Mouse (Mus musculus): Measurements from ENCODE around the gene Poc1b. TPM values are rescaled to one million over a fixed set of nuclear protein-coding genes. Genes with fewer than 3 reads are reported as not detected.

The Poc1b gene
- polyA plus RNA-seq, 1 experiment from 2014 or later, result 15.8 TPM

GRCm38 (mm10) chr10:99081569-99081990 is 25.3 kb upstream of the Poc1b start:
- Histone ChIP-seq H3K4me2 (ENCODE audit: low read length) (no peak overlapping the region), H3K4me1 (replicated peaks; ENCODE audit: insufficient read depth, low read length) (no peaks in the 10 kb centered on the region), H3K9ac (ENCODE audit: low read depth, low read length) (no peak overlapping the region), H3K27me3 (ENCODE audit: insufficient read depth, low read length) (no peaks in the 10 kb centered on the region), H3K9me3 (replicated peaks; ENCODE audit: low read length) (no peaks in the 10 kb centered on the region), H3K27ac (no peak overlapping the region), H3K36me3 (ENCODE audit: insufficient read depth, low read length) (no peaks in the 10 kb centered on the region), H3K4me3 (replicated peaks; ENCODE audit: low read depth, low read length) (no peak overlapping the region)
- 85% methylated on average over 10 of the region's 10 CpGs for WGBS
- DNase-seq (ENCODE audit: low spot score) (no peak), ATAC-seq (replicated peaks; ENCODE audit: low FRiP score, low read depth) (no peak)
- no peak for TF ChIP-seq CTCF (IDR thresholded peaks at IDR 0.05; ENCODE audit: low read depth)

GRCm38 (mm10) chr10:99083431-99084003 is 23.3 kb upstream of the Poc1b start:
- TF ChIP-seq CTCF (IDR thresholded peaks at IDR 0.05; ENCODE audit: low read depth), result no peak
- ATAC-seq (replicated peaks; ENCODE audit: low FRiP score, low read depth) (no peak), DNase-seq (ENCODE audit: low spot score) (no peak)
- Histone ChIP-seq H3K9me3 (replicated peaks; ENCODE audit: low read length) (no peaks in the 10 kb centered on the region), H3K27ac (no peak overlapping the region), H3K4me2 (ENCODE audit: low read length) (no peak overlapping the region), H3K9ac (ENCODE audit: low read depth, low read length) (no peak overlapping the region), H3K4me1 (replicated peaks; ENCODE audit: insufficient read depth, low read length) (no peaks in the 10 kb centered on the region), H3K4me3 (replicated peaks; ENCODE audit: low read depth, low read length) (no peak overlapping the region), H3K27me3 (ENCODE audit: insufficient read depth, low read length) (no peaks in the 10 kb centered on the region), H3K36me3 (ENCODE audit: insufficient read depth, low read length) (no peaks in the 10 kb centered on the region)
- 81% methylated on average over 14 of the region's 14 CpGs for WGBS

- 45% methylated on average over 23 of the region's 23 CpGs for WGBS
- peak; percentile 95 for TF ChIP-seq CTCF (IDR thresholded peaks at IDR 0.05; ENCODE audit: low read depth)
These were observed 22.2 kb upstream of the Poc1b start for GRCm38 (mm10) chr10:99084397-99085239.

GRCm38 (mm10) chr10:99085240-99085587 is 21.6 kb upstream of the Poc1b start:
- no peaks in the 10 kb centered on the region for H3K4me1 ChIP-seq (replicated peaks; ENCODE audit: insufficient read depth, low read length)
- peak overlapping the region; percentile 12; the same call in 1 of the 2 replicates for H3K4me2 ChIP-seq (ENCODE audit: low read length)
- no peak for ATAC-seq (replicated peaks; ENCODE audit: low FRiP score, low read depth)
- H3K4me3 ChIP-seq (replicated peaks; ENCODE audit: low read depth, low read length), result no peak overlapping the region
- no peaks in the 10 kb centered on the region for H3K27me3 ChIP-seq (ENCODE audit: insufficient read depth, low read length)
- no peak for DNase-seq (ENCODE audit: low spot score)
- no peaks in the 10 kb centered on the region for H3K9me3 ChIP-seq (replicated peaks; ENCODE audit: low read length)
- H3K9ac ChIP-seq (ENCODE audit: low read depth, low read length), result no peak overlapping the region
- TF ChIP-seq CTCF (IDR thresholded peaks at IDR 0.05; ENCODE audit: low read depth), result no peak
- WGBS, result 55% methylated on average over 6 of the region's 6 CpGs
- H3K27ac ChIP-seq, result no peak overlapping the region
- no peaks in the 10 kb centered on the region for H3K36me3 ChIP-seq (ENCODE audit: insufficient read depth, low read length)

More at GRCm38 (mm10) chr10:99084397-99085239, 22.2 kb upstream of the Poc1b start:
- no peaks in the 10 kb centered on the region for H3K4me1 ChIP-seq (replicated peaks; ENCODE audit: insufficient read depth, low read length)
- H3K36me3 ChIP-seq (ENCODE audit: insufficient read depth, low read length), result no peaks in the 10 kb centered on the region
- H3K9ac ChIP-seq (ENCODE audit: low read depth, low read length), result no peak overlapping the region
- peak overlapping the region; percentile 12; the same call in 1 of the 2 replicates for H3K4me2 ChIP-seq (ENCODE audit: low read length)
- no peaks in the 10 kb centered on the region for H3K9me3 ChIP-seq (replicated peaks; ENCODE audit: low read length)
- DNase-seq (ENCODE audit: low spot score) (peak; percentile 94), ATAC-seq (replicated peaks; ENCODE audit: low FRiP score, low read depth) (peak; percentile 76)
- H3K4me3 ChIP-seq (replicated peaks; ENCODE audit: low read depth, low read length), result no peak overlapping the region
- H3K27ac ChIP-seq, result no peak overlapping the region
- H3K27me3 ChIP-seq (ENCODE audit: insufficient read depth, low read length), result no peaks in the 10 kb centered on the region

- H3K27ac ChIP-seq, result no peak overlapping the region
- no peaks in the 10 kb centered on the region for H3K9me3 ChIP-seq (replicated peaks; ENCODE audit: low read length)
These were observed 20.8 kb upstream of the Poc1b start for GRCm38 (mm10) chr10:99086029-99086428.

GRCm38 (mm10) chr10:99089906-99090305 is 16.9 kb upstream of the Poc1b start:
- ATAC-seq (replicated peaks; ENCODE audit: low FRiP score, low read depth), result no peak
- Histone ChIP-seq H3K27ac (no peak overlapping the region), H3K4me3 (replicated peaks; ENCODE audit: low read depth, low read length) (no peak overlapping the region), H3K9me3 (replicated peaks; ENCODE audit: low read length) (no peaks in the 10 kb centered on the region), H3K4me1 (replicated peaks; ENCODE audit: insufficient read depth, low read length) (no peaks in the 10 kb centered on the region), H3K4me2 (ENCODE audit: low read length) (no peak overlapping the region), H3K36me3 (ENCODE audit: insufficient read depth, low read length) (no peaks in the 10 kb centered on the region), H3K27me3 (ENCODE audit: insufficient read depth, low read length) (no peaks in the 10 kb centered on the region), H3K9ac (ENCODE audit: low read depth, low read length) (no peak overlapping the region)
- DNase-seq (ENCODE audit: low spot score), result no peak
- TF ChIP-seq CTCF (IDR thresholded peaks at IDR 0.05; ENCODE audit: low read depth), result no peak
- 70% methylated on average over 6 of the region's 6 CpGs for WGBS

More at GRCm38 (mm10) chr10:99086029-99086428, 20.8 kb upstream of the Poc1b start:
- ATAC-seq (replicated peaks; ENCODE audit: low FRiP score, low read depth) (no peak), DNase-seq (ENCODE audit: low spot score) (no peak)
- TF ChIP-seq CTCF (IDR thresholded peaks at IDR 0.05; ENCODE audit: low read depth), result no peak
- 55% methylated on average over 6 of the region's 6 CpGs for WGBS
- no peak overlapping the region for H3K9ac ChIP-seq (ENCODE audit: low read depth, low read length)
- H3K4me2 ChIP-seq (ENCODE audit: low read length), result no peak overlapping the region
- H3K27me3 ChIP-seq (ENCODE audit: insufficient read depth, low read length), result no peaks in the 10 kb centered on the region
- no peaks in the 10 kb centered on the region for H3K36me3 ChIP-seq (ENCODE audit: insufficient read depth, low read length)
- H3K4me3 ChIP-seq (replicated peaks; ENCODE audit: low read depth, low read length), result no peak overlapping the region
- no peaks in the 10 kb centered on the region for H3K4me1 ChIP-seq (replicated peaks; ENCODE audit: insufficient read depth, low read length)
